Mouse (Mus musculus) lung, adult 2 months (tissue): ENCODE data around the gene Dlg4. TPM values are rescaled to one million over a fixed set of nuclear protein-coding genes. Genes with fewer than 3 reads are reported as not detected.
A peak's percentile ranks its signal among the peaks of the same experiment; 100 is the strongest.

Source experiments
- DNase-seq: peaks from one replicate; pipeline ENCODE4 v3.0.0; 2022
- H3K4me1 ChIP-seq: fragments of 200-500 bp; 2 replicates; pipeline ENCODE4 v1.6.1; 2011; ENCODE audit warnings: low read length; ENCODE audit not compliant: control insufficient read depth, insufficient read depth
- H3K4me3 ChIP-seq: fragments of 200-500 bp; replicated peaks from 2 replicates; pipeline ENCODE3; 2011; ENCODE audit warnings: low read depth, mild to moderate bottlenecking, control low read depth, low read length; ENCODE audit errors: extremely low read depth
- CTCF ChIP-seq: fragments of 200-500 bp; IDR thresholded peaks from 2 replicates; pipeline ENCODE4 v1.5.1; 2011; ENCODE audit warnings: mild to moderate bottlenecking, low read length, control low read depth; ENCODE audit not compliant: insufficient read depth
- POLR2A ChIP-seq: fragments of 200-500 bp; IDR thresholded peaks from 2 replicates; pipeline ENCODE4 v1.6.1; 2011; ENCODE audit warnings: low read depth, mild to moderate bottlenecking, control low read depth, low read length, borderline replicate concordance; ENCODE audit errors: extremely low read depth
- WGBS: fragments of 180-500 bp; shearing (Covaris S2); methylation state at CpG from one replicate; pipeline ENCODE4 v1.1.7; 2018; 5-methylcytosine and 5-hydroxymethylcytosine counted together
- polyA plus RNA-seq: library from polyadenylated mRNA; depleted of rRNA; stranded (reverse); fragments of >200 nt; gene quantifications from 2 replicates; pipeline ENCODE4 v1.2.3, GENCODE M21; 2012

The Dlg4 gene
- polyA plus RNA-seq, 1 experiment: 33.7 TPM

DNA sequence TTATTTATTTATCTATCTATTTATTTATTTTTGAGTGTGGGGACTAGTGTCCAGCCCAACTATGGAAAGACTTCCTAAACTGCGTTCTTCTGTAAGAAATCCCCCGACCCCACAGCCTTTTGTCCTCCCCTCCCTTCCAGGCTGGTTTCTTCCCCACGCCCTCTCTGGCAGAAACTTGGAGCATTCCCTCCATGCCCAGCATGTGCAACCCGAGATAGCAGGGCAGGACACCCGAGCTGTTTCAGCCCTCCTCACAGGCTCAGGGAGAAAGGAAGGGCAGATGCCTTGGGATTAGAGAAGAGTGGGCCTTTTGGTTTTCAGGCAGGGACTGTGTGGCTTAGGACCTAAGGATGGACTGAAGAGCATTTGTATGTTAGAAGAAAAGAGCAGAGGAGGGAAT lies 33.9 kb upstream of the Dlg4 start:
- TF ChIP-seq POLR2A (no peak), CTCF (no peak)
- H3K4me1 ChIP-seq: peaks cover 8% of the 10 kb centered on the region; the same call in 1 of the 2 replicates
- DNase-seq: no peak
- 21% methylated on average over 5 of the region's 5 CpGs for WGBS
- H3K4me3 ChIP-seq: no peak overlapping the region

GRCm38 (mm10) chr11:69983377-69983776 lies 33.4 kb upstream of the Dlg4 start:
- no peak for DNase-seq
- H3K4me1 ChIP-seq: peaks cover 8% of the 10 kb centered on the region; the same call in 1 of the 2 replicates
- TF ChIP-seq POLR2A: no peak
- no peak for TF ChIP-seq CTCF
- WGBS: 67% methylated on average over 4 of the region's 4 CpGs
- no peak overlapping the region for H3K4me3 ChIP-seq

- TF ChIP-seq POLR2A (no peak), CTCF (no peak)
- 83% methylated on average over 8 of the region's 8 CpGs for WGBS
Measured at GRCm38 (mm10) chr11:69984431-69984830, 32.3 kb upstream of the Dlg4 start.

DNA sequence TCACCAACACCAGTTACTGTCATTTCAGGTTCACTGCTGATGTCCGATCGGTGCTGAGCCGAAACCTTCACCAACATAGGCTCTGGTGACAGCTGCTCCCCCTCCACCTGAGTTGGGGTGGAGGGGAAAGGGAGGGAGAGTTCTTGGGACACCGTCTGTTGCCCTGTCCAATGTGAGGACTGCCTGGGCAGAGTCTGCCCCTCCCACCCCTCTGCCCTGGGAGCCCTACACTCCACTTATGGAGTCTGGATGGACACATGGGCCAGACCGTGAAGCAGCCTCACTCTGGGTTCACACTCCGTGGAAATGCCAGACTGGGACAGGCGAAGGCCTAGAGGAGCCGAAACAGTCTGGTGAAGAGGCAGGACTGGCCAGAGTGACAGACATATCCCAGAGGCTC lies 26.8 kb upstream of the Dlg4 start:
- Histone ChIP-seq H3K4me3 (no peak overlapping the region), H3K4me1 (peaks cover 4% of the 10 kb centered on the region)
- no peak for TF ChIP-seq POLR2A
- no peak for TF ChIP-seq CTCF
- DNase-seq: no peak
- WGBS: 82% methylated on average over 8 of the region's 8 CpGs

More at GRCm38 (mm10) chr11:69984431-69984830, 32.3 kb upstream of the Dlg4 start:
- H3K4me3 ChIP-seq: no peak overlapping the region
- H3K4me1 ChIP-seq: peaks cover 8% of the 10 kb centered on the region; the same call in 1 of the 2 replicates
- no peak for DNase-seq

DNA sequence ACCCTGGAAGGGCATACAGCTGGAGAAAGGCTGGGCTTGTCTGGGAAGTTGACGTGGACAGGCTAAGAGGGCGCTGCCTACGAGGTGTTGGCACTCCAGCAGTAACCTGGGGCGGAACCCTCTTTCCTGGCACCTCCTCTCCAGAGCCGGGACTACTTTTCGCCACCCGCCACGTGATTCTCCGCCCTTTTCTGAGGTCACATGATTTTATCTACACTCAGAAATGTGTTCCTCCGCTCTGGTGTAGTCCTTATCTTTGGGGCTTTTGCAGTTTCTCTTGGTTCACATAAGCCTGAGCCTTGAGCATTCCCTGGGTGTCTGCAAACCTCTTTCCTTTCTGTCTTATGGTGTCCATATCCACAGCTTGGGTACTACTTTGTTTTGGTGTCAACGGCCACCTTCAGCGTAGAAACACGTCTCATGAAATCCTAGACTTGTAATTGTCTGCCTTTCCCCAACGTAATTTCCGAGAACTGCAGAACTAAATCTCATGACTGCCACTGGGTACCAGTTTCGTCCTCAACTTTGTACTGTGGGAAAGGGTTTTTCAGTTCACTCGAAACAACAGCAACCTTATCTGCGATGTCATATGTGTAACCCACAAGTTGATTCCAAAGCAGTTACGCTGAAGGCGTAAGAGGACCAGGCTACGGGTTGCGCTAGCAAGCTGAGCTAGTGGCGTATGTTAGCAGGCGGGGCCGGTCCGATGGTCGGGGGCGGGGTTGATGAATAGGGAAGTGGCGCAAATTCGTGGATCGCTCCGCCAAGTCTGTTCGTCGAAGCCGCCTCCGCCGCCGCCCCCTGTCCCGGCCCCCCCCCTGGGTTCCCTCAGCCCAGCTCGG lies 25.7 kb upstream of the Dlg4 start, which contains the start of gene Gabarap:
Gene Gabarap, plus strand, starts transcription at position 294 of the 842 bp plus-strand sequence.
- peak within 1 kb of the TSS; percentile 69 for H3K4me3 ChIP-seq
- peak; percentile 94 for DNase-seq
- WGBS: 1% methylated on average over 40 of the region's 40 CpGs
- H3K4me1 ChIP-seq: peaks cover 4% of the 10 kb centered on the region
- TF ChIP-seq POLR2A (peak; percentile 92; the same call in 1 of the 2 replicates), CTCF (no peak)

GRCm38 (mm10) chr11:69991711-69992110 lies 25.0 kb upstream of the Dlg4 start:
- WGBS: under 1% methylated on average over 15 of the region's 15 CpGs
- Histone ChIP-seq H3K4me1 (peaks cover 4% of the 10 kb centered on the region), H3K4me3 (peak overlapping the region; percentile 69)
- TF ChIP-seq CTCF: no peak
- TF ChIP-seq POLR2A: no peak
- DNase-seq: no peak

GRCm38 (mm10) chr11:69992396-69992795 lies 24.3 kb upstream of the Dlg4 start:
- TF ChIP-seq CTCF (no peak), POLR2A (no peak)
- peak overlapping the region; percentile 51 for H3K4me3 ChIP-seq
- no peak for DNase-seq
- peaks cover 4% of the 10 kb centered on the region for H3K4me1 ChIP-seq
- 48% methylated on average over 10 of the region's 10 CpGs for WGBS

DNA sequence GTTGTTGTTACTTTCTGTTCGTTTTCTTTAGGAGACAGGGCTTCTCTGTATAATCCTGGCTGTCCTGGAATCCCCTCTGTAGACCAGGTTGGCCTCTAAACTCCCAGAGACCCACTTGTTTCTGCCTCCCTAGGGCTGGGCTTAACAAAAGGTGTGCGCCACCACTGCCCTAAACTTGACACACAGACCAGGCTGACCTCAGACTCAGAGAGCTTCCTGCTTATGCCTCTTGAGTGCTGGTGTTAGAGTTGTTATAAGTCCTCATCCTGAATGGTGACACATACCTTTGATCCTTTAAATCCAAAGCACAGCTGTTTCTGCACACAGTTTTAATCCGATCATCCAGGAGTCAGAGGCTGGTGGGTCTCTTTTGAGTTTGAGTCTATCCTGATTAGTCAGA lies 23.8 kb upstream of the Dlg4 start:
- no peak for DNase-seq
- no peak overlapping the region for H3K4me3 ChIP-seq
- peaks cover 4% of the 10 kb centered on the region for H3K4me1 ChIP-seq
- TF ChIP-seq CTCF (no peak), POLR2A (no peak)
- WGBS: 62% methylated on average over 3 of the region's 3 CpGs

DNA sequence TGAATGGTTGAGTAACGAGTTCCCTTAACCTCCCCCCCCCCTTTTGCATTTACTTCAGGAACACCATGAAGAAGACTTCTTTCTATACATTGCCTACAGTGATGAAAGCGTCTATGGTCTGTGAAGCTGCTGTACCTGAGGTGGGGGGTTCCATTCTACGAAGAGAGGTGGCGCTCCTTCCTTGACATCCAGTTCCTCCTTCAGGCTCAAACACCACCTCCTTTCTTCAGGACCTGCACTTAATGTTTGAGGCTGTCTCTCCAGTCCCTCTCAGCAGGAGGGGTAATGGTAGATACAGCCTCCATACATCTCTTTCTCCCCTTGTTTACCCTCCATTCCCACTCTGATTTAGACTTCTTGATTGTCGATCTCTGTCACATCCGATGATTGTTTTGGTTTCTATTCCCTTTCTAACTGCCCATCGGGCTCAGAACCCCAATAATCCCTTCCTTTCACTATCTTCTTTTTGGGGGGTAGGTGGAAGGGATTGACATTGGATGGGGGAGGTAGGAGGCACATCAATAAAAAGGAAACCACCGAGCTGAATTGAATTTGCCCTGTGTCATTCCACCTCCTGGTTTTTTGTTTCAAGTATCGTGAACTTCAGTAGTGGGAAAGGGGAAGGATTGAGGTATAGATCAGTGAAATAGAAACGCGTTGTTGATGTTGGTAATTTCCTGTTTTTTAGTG lies 22.2 kb upstream of the Dlg4 start:
- WGBS: 81% methylated on average over 11 of the region's 11 CpGs
- Histone ChIP-seq H3K4me3 (no peak overlapping the region), H3K4me1 (peaks cover 4% of the 10 kb centered on the region)
- TF ChIP-seq POLR2A: no peak
- TF ChIP-seq CTCF: no peak
- DNase-seq: no peak
